Mouse (Mus musculus) embryonic facial prominence, embryonic 10.5 days (tissue): Measurements from ENCODE around the gene Tgm2. TPM values are rescaled to one million over a fixed set of nuclear protein-coding genes. Genes with fewer than 3 reads are reported as not detected.
A peak's percentile ranks its signal among the peaks of the same experiment; 100 is the strongest.

Experiments used
- DNase-seq: peaks from one replicate; pipeline ENCODE4 v3.0.0-alpha.2; 2017; ENCODE audit warnings: low spot score
- H3K27ac ChIP-seq: fragments of 300-500 bp; sonication (generic); replicated peaks from 2 replicates; pipeline ENCODE4 v1.5.1; 2016; ENCODE audit warnings: mild to moderate bottlenecking
- H3K27me3 ChIP-seq: fragments of 300-500 bp; sonication (generic); replicated peaks from 2 replicates; pipeline ENCODE4 v1.6.1; 2016; ENCODE audit warnings: low read depth, mild to moderate bottlenecking; ENCODE audit not compliant: poor library complexity, severe bottlenecking
- H3K36me3 ChIP-seq: fragments of 300-500 bp; sonication (generic); replicated peaks from 2 replicates; pipeline ENCODE4 v1.6.1; 2016; ENCODE audit warnings: mild to moderate bottlenecking, moderate library complexity
- H3K4me1 ChIP-seq: fragments of 300-500 bp; sonication (generic); 2 replicates; pipeline ENCODE4 v1.6.1; 2016
- H3K4me3 ChIP-seq: fragments of 300-500 bp; sonication (generic); 2 replicates; pipeline ENCODE4 v1.5.1; 2016; ENCODE audit warnings: mild to moderate bottlenecking, moderate library complexity
- H3K9me3 ChIP-seq: fragments of 300-500 bp; sonication (generic); 2 replicates; pipeline ENCODE4 v1.6.1; 2016; ENCODE audit warnings: mild to moderate bottlenecking
- WGBS: fragments of 180-500 bp; shearing (Covaris S2); methylation state at CpG from one replicate; pipeline ENCODE4 v1.1.7; 2016; 5-methylcytosine and 5-hydroxymethylcytosine counted together
- polyA plus RNA-seq: library from polyadenylated mRNA; unstranded; fragments of >200 nt; fragmentation: Nextera tagmentation; extraction: Ambion mirVana; gene quantifications from 2 replicates; pipeline ENCODE4 v1.2.1, GENCODE M21; 2016

The Tgm2 gene
- polyA plus RNA-seq, 1 experiment from 2014 or later = 6.4 TPM

DNA sequence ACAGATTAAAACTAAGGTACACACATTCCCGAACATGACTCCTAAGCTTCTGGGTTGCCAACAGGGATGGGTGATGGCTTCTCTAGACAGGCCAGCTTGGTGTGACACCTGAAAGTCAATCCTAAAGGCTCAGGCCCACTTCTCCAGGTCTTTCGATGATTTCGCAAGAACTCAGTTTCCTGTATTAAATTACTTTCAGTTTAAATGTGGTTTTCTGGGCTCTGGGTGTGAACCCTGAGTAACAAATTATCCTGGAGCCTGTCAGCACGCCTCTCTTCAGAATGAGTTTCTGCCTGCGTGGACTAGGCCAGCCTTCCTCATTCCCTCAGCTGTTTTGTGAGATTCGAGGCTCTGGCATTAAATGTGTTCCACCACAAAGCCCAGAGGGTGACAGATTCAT lies 16.8 kb upstream of the Tgm2 start:
- no peaks in the 10 kb centered on the region for H3K36me3 ChIP-seq
- 78% methylated on average over 6 of the region's 6 CpGs for WGBS
- DNase-seq = no peak
- no peaks in the 10 kb centered on the region for H3K9me3 ChIP-seq
- no peak overlapping the region for H3K4me3 ChIP-seq
- no peak overlapping the region for H3K27ac ChIP-seq
- peaks cover 25% of the 10 kb centered on the region for H3K4me1 ChIP-seq
- H3K27me3 ChIP-seq = no peaks in the 10 kb centered on the region

GRCm38 (mm10) chr2:158161761-158162160 lies 15.5 kb upstream of the Tgm2 start:
- H3K27ac ChIP-seq = no peak overlapping the region
- DNase-seq = no peak
- H3K36me3 ChIP-seq = no peaks in the 10 kb centered on the region
- no peak overlapping the region for H3K4me3 ChIP-seq
- peaks cover 19% of the 10 kb centered on the region for H3K4me1 ChIP-seq
- no peaks in the 10 kb centered on the region for H3K27me3 ChIP-seq
- 89% methylated on average over 6 of the region's 6 CpGs for WGBS
- H3K9me3 ChIP-seq = no peaks in the 10 kb centered on the region

GRCm38 (mm10) chr2:158159376-158160235 lies 13.4 kb upstream of the Tgm2 start:
- Histone ChIP-seq H3K4me3 (no peak overlapping the region), H3K27ac (peak overlapping the region; percentile 71), H3K36me3 (no peaks in the 10 kb centered on the region), H3K9me3 (no peaks in the 10 kb centered on the region), H3K27me3 (no peaks in the 10 kb centered on the region), H3K4me1 (peaks cover 19% of the 10 kb centered on the region)
- 59% methylated on average over 7 of the region's 7 CpGs for WGBS
- DNase-seq = no peak

DNA sequence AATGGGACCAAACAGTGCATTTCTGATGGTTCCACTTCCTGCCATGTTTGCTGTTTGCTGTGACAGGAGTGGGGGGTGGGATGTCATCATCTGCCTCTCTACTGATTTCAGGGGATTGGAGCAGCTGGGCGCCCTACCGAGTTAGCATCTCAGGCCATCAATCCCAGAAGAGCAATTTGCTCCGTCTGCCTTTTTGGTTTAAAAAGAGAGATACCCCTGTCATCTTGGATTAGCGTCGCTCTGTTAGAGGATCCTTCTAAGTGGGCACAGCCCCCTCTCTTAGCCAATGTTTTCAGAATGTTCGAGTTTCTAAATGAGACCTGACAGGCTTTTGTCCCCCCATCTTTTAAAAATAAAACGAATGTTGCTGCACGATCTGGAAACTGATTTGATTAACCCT lies 11.4 kb upstream of the Tgm2 start:
- no peak overlapping the region for H3K27ac ChIP-seq
- no peak for DNase-seq
- no peaks in the 10 kb centered on the region for H3K27me3 ChIP-seq
- peaks cover 38% of the 10 kb centered on the region for H3K4me1 ChIP-seq
- H3K36me3 ChIP-seq = no peaks in the 10 kb centered on the region
- no peak overlapping the region for H3K4me3 ChIP-seq
- no peaks in the 10 kb centered on the region for H3K9me3 ChIP-seq
- 71% methylated on average over 8 of the region's 8 CpGs for WGBS

GRCm38 (mm10) chr2:158156487-158156886 lies 10.3 kb upstream of the Tgm2 start:
- 0 out of 2 replicates have a peak overlapping the region, but pooled peaks have one; percentile 30 for H3K27ac ChIP-seq
- H3K36me3 ChIP-seq = no peaks in the 10 kb centered on the region
- H3K27me3 ChIP-seq = no peaks in the 10 kb centered on the region
- H3K9me3 ChIP-seq = no peaks in the 10 kb centered on the region
- WGBS = 90% methylated on average over 9 of the region's 9 CpGs
- no peak for DNase-seq
- H3K4me1 ChIP-seq = peaks cover 46% of the 10 kb centered on the region
- no peak overlapping the region for H3K4me3 ChIP-seq

GRCm38 (mm10) chr2:158155615-158156014 lies 9.4 kb upstream of the Tgm2 start:
- WGBS = 85% methylated on average over 2 of the region's 2 CpGs
- no peak for DNase-seq
- peaks cover 43% of the 10 kb centered on the region for H3K4me1 ChIP-seq
- H3K27ac ChIP-seq = no peak overlapping the region
- no peaks in the 10 kb centered on the region for H3K27me3 ChIP-seq
- H3K4me3 ChIP-seq = no peak overlapping the region
- peaks cover 6% of the 10 kb centered on the region; the same call in 1 of the 2 replicates for H3K9me3 ChIP-seq
- H3K36me3 ChIP-seq = no peaks in the 10 kb centered on the region

DNA sequence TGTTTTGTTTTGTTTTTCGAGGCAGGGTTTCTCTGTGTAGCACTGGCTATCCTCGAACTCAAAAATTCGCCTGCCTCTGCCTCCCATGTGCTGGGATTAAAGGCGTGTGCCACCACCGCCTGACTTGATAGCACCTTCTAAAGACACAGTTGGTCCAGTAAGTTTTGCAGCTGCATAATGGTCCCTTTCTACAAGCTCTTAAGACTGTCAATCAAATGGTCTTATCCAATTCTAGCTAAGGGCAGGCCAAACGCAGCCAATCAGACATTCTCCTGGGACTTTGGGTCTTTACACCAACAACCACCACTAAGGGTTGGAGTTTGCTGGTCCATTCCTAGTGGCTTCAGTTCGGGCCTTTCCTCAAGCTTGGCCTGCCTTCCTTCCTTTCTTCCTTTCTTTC lies 8.9 kb upstream of the Tgm2 start:
- H3K27me3 ChIP-seq = no peaks in the 10 kb centered on the region
- H3K27ac ChIP-seq = no peak overlapping the region
- H3K36me3 ChIP-seq = no peaks in the 10 kb centered on the region
- H3K4me3 ChIP-seq = no peak overlapping the region
- 85% methylated on average over 7 of the region's 7 CpGs for WGBS
- peaks cover 37% of the 10 kb centered on the region for H3K4me1 ChIP-seq
- DNase-seq = no peak
- peaks cover 6% of the 10 kb centered on the region; the same call in 1 of the 2 replicates for H3K9me3 ChIP-seq

- WGBS = 57% methylated on average over 8 of the region's 8 CpGs
- no peak overlapping the region for H3K4me3 ChIP-seq
- H3K9me3 ChIP-seq = peaks cover 6% of the 10 kb centered on the region; the same call in 1 of the 2 replicates
- H3K4me1 ChIP-seq = peaks cover 33% of the 10 kb centered on the region
- peak overlapping the region; percentile 88 for H3K27ac ChIP-seq
- no peak for DNase-seq
- no peaks in the 10 kb centered on the region for H3K36me3 ChIP-seq
- H3K27me3 ChIP-seq = no peaks in the 10 kb centered on the region
Observed at GRCm38 (mm10) chr2:158154641-158155040, 8.4 kb upstream of the Tgm2 start.

- 2% methylated on average over 22 of the region's 22 CpGs for WGBS
- Histone ChIP-seq H3K4me3 (peak overlapping the region; percentile 57), H3K36me3 (no peaks in the 10 kb centered on the region), H3K27me3 (no peaks in the 10 kb centered on the region), H3K4me1 (peaks cover 29% of the 10 kb centered on the region), H3K27ac (peak overlapping the region; percentile 88), H3K9me3 (peaks cover 6% of the 10 kb centered on the region; the same call in 1 of the 2 replicates)
- DNase-seq = peak; percentile 68
Observed at GRCm38 (mm10) chr2:158153728-158154343, 7.6 kb upstream of the Tgm2 start.

DNA sequence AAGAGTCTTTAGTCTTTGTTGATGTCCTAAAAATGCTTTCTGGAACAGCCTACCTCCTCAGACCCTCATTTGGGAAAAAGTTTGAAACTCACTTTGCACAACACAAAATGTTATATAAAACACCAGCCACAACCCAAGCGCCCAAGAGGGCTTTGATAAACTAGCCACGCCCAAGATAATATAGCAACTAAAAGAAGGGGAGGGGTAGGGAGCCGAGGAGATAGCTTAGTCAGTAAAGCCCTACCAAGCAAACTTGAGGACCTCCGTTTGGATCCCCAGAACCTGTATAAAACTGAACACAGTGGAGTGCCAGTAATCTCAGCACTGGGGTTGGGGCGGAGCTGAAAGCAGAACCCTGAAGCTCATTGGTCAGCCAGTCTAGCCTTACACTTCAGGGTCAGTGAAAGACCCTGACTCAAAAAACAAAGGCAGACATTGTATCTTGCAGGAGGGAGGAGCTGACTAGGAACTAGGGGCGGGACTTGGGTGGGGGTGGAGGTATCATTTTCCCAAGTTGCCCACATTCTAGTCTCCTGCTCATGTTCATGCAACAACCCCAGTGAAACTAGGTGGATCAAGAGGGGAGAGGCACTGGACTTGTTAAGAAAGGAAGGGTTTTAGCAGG lies 6.6 kb upstream of the Tgm2 start:
- H3K27ac ChIP-seq = peak overlapping the region; percentile 88
- 23% methylated on average over 6 of the region's 6 CpGs for WGBS
- peaks cover 6% of the 10 kb centered on the region; the same call in 1 of the 2 replicates for H3K9me3 ChIP-seq
- peaks cover 29% of the 10 kb centered on the region for H3K4me1 ChIP-seq
- 0 out of 2 replicates have a peak, but pooled peaks cover under 1% of the 10 kb centered on the region for H3K27me3 ChIP-seq
- H3K36me3 ChIP-seq = no peaks in the 10 kb centered on the region
- peak overlapping the region; percentile 57 for H3K4me3 ChIP-seq
- peak; percentile 76 for DNase-seq

- Histone ChIP-seq H3K27ac (no peak overlapping the region), H3K9me3 (peaks cover 6% of the 10 kb centered on the region; the same call in 1 of the 2 replicates), H3K27me3 (peaks cover 18% of the 10 kb centered on the region), H3K4me3 (no peak overlapping the region), H3K36me3 (no peaks in the 10 kb centered on the region), H3K4me1 (peaks cover 35% of the 10 kb centered on the region)
- DNase-seq = no peak
- 94% methylated on average over 3 of the region's 3 CpGs for WGBS
Observed at GRCm38 (mm10) chr2:158151077-158151476, 4.8 kb upstream of the Tgm2 start.

GRCm38 (mm10) chr2:158146971-158147370 lies 735 bp upstream of the Tgm2 start:
- WGBS = 93% methylated on average over 8 of the region's 8 CpGs
- no peak overlapping the region for H3K27ac ChIP-seq

More at GRCm38 (mm10) chr2:158146971-158147370, 735 bp upstream of the Tgm2 start:
- Histone ChIP-seq H3K4me1 (peaks cover 31% of the 10 kb centered on the region), H3K4me3 (no peak overlapping the region), H3K36me3 (no peaks in the 10 kb centered on the region), H3K27me3 (peaks cover 40% of the 10 kb centered on the region), H3K9me3 (peaks cover 6% of the 10 kb centered on the region; the same call in 1 of the 2 replicates)
- DNase-seq = no peak
